Mouse (Mus musculus) heart, postnatal 0 days (tissue): Measurements from ENCODE around the gene Gna14.

Experiments used
- CTCF ChIP-seq: IDR thresholded peaks from 2 replicates; pipeline ENCODE4 v1.5.1; 2016; ENCODE audit warnings: antibody characterized with exemption, control low read depth, low read depth
- EP300 ChIP-seq: IDR thresholded peaks from 2 replicates; pipeline ENCODE4 v1.6.1; 2016; ENCODE audit warnings: antibody characterized with exemption, low read depth

GRCm38 (mm10) chr19:16448796-16449195 lies 13.2 kb downstream of the Gna14 start:
- no peak for TF ChIP-seq CTCF
- TF ChIP-seq EP300: no peak
